Mouse (Mus musculus): ENCODE measurements at regions not wholly inside any gene's neighbourhood (a gene's known extent, or its start where the extent isn't known, plus 50 kb on each side); places are given as distances from the start of the nearest gene placed in this dataset.

DNA sequence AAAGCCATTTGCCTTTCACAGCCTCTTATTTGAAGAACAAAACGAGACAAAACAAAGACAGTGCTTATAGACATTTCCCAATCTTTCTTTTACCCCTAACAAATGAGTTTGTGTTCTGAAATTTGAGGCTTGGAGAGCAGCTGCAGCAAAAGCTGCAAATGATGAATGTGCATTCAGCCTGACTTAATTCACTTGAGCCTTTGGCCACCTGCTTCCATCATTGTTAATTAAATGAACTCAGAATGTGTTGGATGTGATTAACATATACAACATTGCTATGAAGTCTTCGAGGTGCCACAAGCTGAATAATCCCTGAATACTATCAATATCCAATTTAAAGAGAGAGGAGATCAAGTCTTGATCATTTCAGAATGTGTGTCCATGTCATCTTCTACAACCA is 181.3 kb upstream of the Gpr149 start:
- in situ Hi-C loops (cut with MboI; ENCODE audit: low sequenced_read_pairs in 2 of 2, unreplicated experiment in 2 of 2), result no loop called here
- no peak for DNase-seq (ENCODE audit: low read depth, low spot score)
- no peak overlapping the region for H3K4me3 ChIP-seq (ENCODE audit: insufficient read depth in 1 of 2, low read depth in 1 of 2, low read length in 2 of 2, poor library complexity in 1 of 2, severe bottlenecking in 1 of 2)

More for the DNA sequence above, 181.3 kb upstream of the Gpr149 start:
- Histone ChIP-seq H3K36me3 (ENCODE audit: control insufficient read depth, insufficient read depth, low read length, poor library complexity, severe bottlenecking) (no peaks in the 10 kb centered on the region), H3K4me1 (ENCODE audit: control insufficient read depth in 2 of 2, insufficient read depth in 2 of 2, low read length in 2 of 2, poor library complexity in 1 of 2) (no peaks in the 10 kb centered on the region), H3K27ac (ENCODE audit: insufficient read depth, low read depth, low read length, poor library complexity, severe bottlenecking) (no peak overlapping the region), H3K9ac (ENCODE audit: insufficient read depth, low read depth, low read length, poor library complexity, severe bottlenecking) (no peak overlapping the region), H3K9me3 (ENCODE audit: control insufficient read depth, insufficient read depth, low read depth, low read length) (no peaks in the 10 kb centered on the region)
- TF ChIP-seq CHD2 (IDR thresholded peaks at IDR 0.05; ENCODE audit: low read depth, low read length) (no peak), MAFK (IDR thresholded peaks at IDR 0.05; ENCODE audit: insufficient read depth, low read depth, low read length) (no peak), ZC3H11A (IDR thresholded peaks at IDR 0.05; ENCODE audit: borderline replicate concordance, low read depth, low read length) (no peak), ZNF384 (IDR thresholded peaks at IDR 0.05; ENCODE audit: low read depth, low read length) (no peak), HCFC1 (IDR thresholded peaks at IDR 0.05; ENCODE audit: borderline replicate concordance, insufficient read depth, low read length) (no peak)
